Mouse (Mus musculus) CH12.LX (cell line): ENCODE measurements at regions not wholly inside any gene's neighbourhood (a gene's known extent, or its start where the extent isn't known, plus 50 kb on each side); places are given as distances from the start of the nearest gene placed in this dataset.

Experiments
- CTCF ChIP-seq, 2 experiments: IDR thresholded peaks in 1 of 2; conservative IDR thresholded peaks in 1 of 2; 2 replicates each; pipeline ENCODE4 v1.5.1; 2011 to 2012; ENCODE audit warnings: low read depth in 2 of 2, low read length in 2 of 2, improper control_type of control experiment in 1 of 2, inconsistent platforms in 1 of 2, mild to moderate bottlenecking in 1 of 2, moderate library complexity in 1 of 2
- ETS1 ChIP-seq: conservative IDR thresholded peaks from 2 replicates; pipeline ENCODE4 v1.6.1; 2012; ENCODE audit warnings: low read depth, mild to moderate bottlenecking, inconsistent platforms, low read length, improper control_type of control experiment, moderate library complexity
- POLR2A ChIP-seq: IDR thresholded peaks from 2 replicates; pipeline ENCODE4 v1.6.1; 2011; ENCODE audit warnings: low read depth, mild to moderate bottlenecking, improper control_type of control experiment, low read length
- SIN3A ChIP-seq: IDR thresholded peaks from 2 replicates; pipeline ENCODE4 v1.6.1; 2012; ENCODE audit warnings: low read length, improper control_type of control experiment, inconsistent platforms
- TCF12 ChIP-seq: IDR thresholded peaks from 2 replicates; pipeline ENCODE4 v1.6.1; 2014; ENCODE audit warnings: low read depth, mild to moderate bottlenecking, inconsistent platforms, low read length, improper control_type of control experiment
- ZC3H11A ChIP-seq: IDR thresholded peaks from 2 replicates; pipeline ENCODE4 v1.6.1; 2012; ENCODE audit warnings: low read depth, mild to moderate bottlenecking, inconsistent platforms, low read length, improper control_type of control experiment

DNA sequence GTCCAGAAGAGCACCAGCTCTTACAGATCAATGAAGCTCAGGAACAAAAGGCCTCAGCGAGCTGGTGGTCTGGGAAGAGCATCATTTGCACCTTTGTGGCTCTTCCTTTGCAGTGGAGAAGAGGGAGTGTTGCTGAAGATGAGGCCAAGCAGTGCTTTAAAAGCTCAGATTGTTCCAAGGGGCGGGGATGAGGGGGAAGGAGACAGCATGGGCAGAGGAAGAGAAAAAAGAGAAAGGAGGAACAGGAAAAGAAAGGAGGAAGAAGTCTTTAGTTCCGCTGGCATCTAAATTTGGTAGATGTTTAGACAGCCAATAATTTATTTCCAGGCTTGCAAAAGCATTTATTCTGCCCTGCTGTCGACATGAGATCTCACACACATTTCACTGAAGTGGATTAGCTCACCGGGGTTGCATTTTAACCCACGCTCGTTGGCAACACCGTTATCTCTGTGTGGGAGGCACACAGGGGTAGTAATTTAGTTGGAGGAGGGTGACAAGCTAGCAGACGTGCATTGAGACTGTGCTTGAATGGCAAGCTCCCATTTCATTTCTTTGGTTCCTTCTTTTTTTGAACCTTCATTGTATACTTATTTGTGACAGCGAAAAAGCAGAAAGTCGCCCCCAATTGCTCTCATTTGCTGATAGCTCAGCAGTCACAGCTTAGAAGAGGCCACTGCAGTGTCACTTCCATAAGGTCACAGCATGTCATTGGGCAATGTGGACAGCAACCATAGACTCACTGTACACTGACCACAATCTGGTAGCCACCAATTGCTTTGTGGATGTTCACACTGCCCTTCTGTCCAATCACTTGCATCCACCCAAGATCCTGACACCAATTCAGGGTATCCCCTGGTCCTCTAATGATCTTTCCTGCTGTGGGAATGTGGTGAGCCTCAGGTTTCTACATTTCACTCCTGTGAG is 128.2 kb upstream of the Atp1b1 start:
- TF ChIP-seq POLR2A (no peak), CTCF (conservative IDR thresholded peaks at IDR 0.05 in 1 of 2, IDR thresholded peaks at IDR 0.05 in 1 of 2; ENCODE audit: low read depth in 2 of 2, low read length in 2 of 2) (no peak), ETS1 (no peak), TCF12 (no peak), SIN3A (no peak), ZC3H11A (no peak)
